Mouse (Mus musculus) MEL (cell line): ENCODE results near the gene A730071L15Rik.

Experiments
- BHLHE40 ChIP-seq: IDR thresholded peaks from 2 replicates; pipeline ENCODE4 v1.6.1; 2012; ENCODE audit warnings: low read depth, mild to moderate bottlenecking, inconsistent platforms, low read length, improper control_type of control experiment, borderline replicate concordance
- CTCF ChIP-seq, 3 experiments: IDR thresholded peaks in 2 of 3; conservative IDR thresholded peaks in 1 of 3; 2 replicates each; pipeline ENCODE4 v1.5.1; 2011 to 2012; ENCODE audit warnings: low read length in 3 of 3, low read depth in 2 of 3, mild to moderate bottlenecking in 2 of 3, improper control_type of control experiment in 1 of 3, inconsistent platforms in 1 of 3, mixed read lengths in 1 of 3, moderate library complexity in 1 of 3; ENCODE audit not compliant: control insufficient read depth in 1 of 3, insufficient read depth in 1 of 3, poor library complexity in 1 of 3, severe bottlenecking in 1 of 3
- E2F4 ChIP-seq: IDR thresholded peaks from 2 replicates; pipeline ENCODE4 v1.6.1; 2011; ENCODE audit warnings: low read depth, low read length, improper control_type of control experiment, borderline replicate concordance
- ETS1 ChIP-seq: IDR thresholded peaks from 2 replicates; pipeline ENCODE4 v1.6.1; 2012; ENCODE audit warnings: low read depth, mild to moderate bottlenecking, inconsistent platforms, low read length, improper control_type of control experiment, moderate library complexity
- GATA1 ChIP-seq: IDR thresholded peaks from 2 replicates; pipeline ENCODE4 v1.6.1; 2011; ENCODE audit warnings: low read depth, low read length, improper control_type of control experiment
- MAFK ChIP-seq: IDR thresholded peaks from 2 replicates; pipeline ENCODE4 v1.6.1; 2011; ENCODE audit warnings: low read depth, mild to moderate bottlenecking, low read length, improper control_type of control experiment, borderline replicate concordance
- MAZ ChIP-seq: IDR thresholded peaks from 2 replicates; pipeline ENCODE4 v1.6.1; 2012; ENCODE audit warnings: low read depth, mild to moderate bottlenecking, inconsistent platforms, low read length, improper control_type of control experiment
- POLR2A ChIP-seq, 2 experiments: IDR thresholded peaks; 2 replicates each; pipeline ENCODE4 v1.6.1; 2011 to 2012; ENCODE audit warnings: low read length in 2 of 2, mild to moderate bottlenecking in 2 of 2, control low read depth in 1 of 2, improper control_type of control experiment in 1 of 2, low read depth in 1 of 2, moderate library complexity in 1 of 2; ENCODE audit not compliant: control insufficient read depth in 1 of 2, insufficient read depth in 1 of 2, poor library complexity in 1 of 2
- ZMIZ1 ChIP-seq: IDR thresholded peaks from 2 replicates; pipeline ENCODE4 v1.6.1; 2012; ENCODE audit warnings: low read depth, mild to moderate bottlenecking, inconsistent platforms, low read length, improper control_type of control experiment, moderate library complexity

- TF ChIP-seq GATA1 (no peak), MAFK (no peak), CTCF (IDR thresholded peaks at IDR 0.05 in 2 of 3, conservative IDR thresholded peaks at IDR 0.05 in 1 of 3; ENCODE audit: control insufficient read depth in 1 of 3, insufficient read depth in 1 of 3, low read depth in 2 of 3, low read length in 3 of 3, poor library complexity in 1 of 3, severe bottlenecking in 1 of 3) (no peak), POLR2A (IDR thresholded peaks at IDR 0.05; ENCODE audit: control insufficient read depth in 1 of 2, insufficient read depth in 1 of 2, low read depth in 1 of 2, low read length in 2 of 2, poor library complexity in 1 of 2) (no peak), MAZ (no peak), ZMIZ1 (no peak), ETS1 (no peak), E2F4 (no peak), BHLHE40 (no peak)
Measured at GRCm38 (mm10) chr11:6178673-6179166, 21.1 kb upstream of the A730071L15Rik start.
